Mouse (Mus musculus): ENCODE measurements around the gene Fam219a. TPM values are rescaled to one million over a fixed set of nuclear protein-coding genes. Genes with fewer than 3 reads are reported as not detected.

The Fam219a gene
- polyA plus RNA-seq, 1 experiment from 2014 or later: 1.5 TPM

- Histone ChIP-seq H3K4me1 (ENCODE audit: control insufficient read depth, insufficient read depth, low read length) (peaks cover 7% of the 10 kb centered on the region; the same call in 1 of the 2 replicates), H3K36me3 (ENCODE audit: control insufficient read depth, insufficient read depth) (peaks cover 3% of the 10 kb centered on the region; the same call in 1 of the 2 replicates), H3K27me3 (ENCODE audit: control insufficient read depth, insufficient read depth, low read length) (no peaks in the 10 kb centered on the region), H3K4me2 (ENCODE audit: low read depth, low read length) (no peak overlapping the region), H3K27ac (ENCODE audit: low read length) (no peak overlapping the region), H3K4me3 (ENCODE audit: low read length) (no peak overlapping the region), H3K9me3 (replicated peaks; ENCODE audit: control insufficient read depth, low read length) (no peaks in the 10 kb centered on the region), H3K9ac (ENCODE audit: low read length) (no peak overlapping the region)
- 68% methylated on average over 1 of the region's 1 CpGs for WGBS
- ATAC-seq (replicated peaks; ENCODE audit: extremely low read depth, insufficient read depth, low FRiP score): 0 out of 2 replicates have a peak, but pooled peaks have one; percentile 38
Observed at GRCm38 (mm10) chr4:41479456-41479804, 89.9 kb downstream of the Fam219a start.

DNA sequence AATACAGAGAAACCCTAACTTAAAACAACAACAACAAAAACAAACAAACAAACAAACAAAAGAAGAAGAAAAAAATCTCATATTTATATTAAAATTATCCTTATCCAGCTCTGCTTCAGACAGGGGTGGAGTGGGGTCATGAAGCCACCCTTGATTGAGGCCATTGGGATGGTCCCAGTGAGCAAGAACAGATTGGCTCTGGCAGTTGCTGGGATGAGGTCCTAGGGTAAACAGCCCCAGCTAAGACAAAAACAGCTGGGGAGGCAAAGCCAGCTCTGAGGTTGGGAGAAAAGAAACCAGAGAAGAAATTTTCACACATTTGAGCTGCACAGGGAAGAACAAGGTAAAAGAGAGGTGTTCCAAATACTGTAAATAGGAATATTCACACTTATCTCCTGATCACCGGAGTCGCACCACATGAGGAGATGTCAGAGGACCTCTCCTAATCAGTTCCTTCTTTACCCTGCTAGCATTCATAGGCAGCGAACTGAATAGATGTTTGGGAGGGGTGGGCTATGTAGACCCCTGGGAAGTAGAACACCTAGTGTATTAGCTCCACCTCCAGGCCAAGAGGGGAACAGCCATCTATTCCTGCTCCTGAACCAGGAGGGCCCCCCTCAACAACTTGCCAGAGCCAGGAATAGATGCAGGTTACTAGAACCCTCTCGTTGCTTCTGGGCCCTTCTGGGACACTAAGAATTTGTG, 90.4 kb downstream of the Fam219a start:
- Histone ChIP-seq H3K27ac (ENCODE audit: low read length) (peak overlapping the region; percentile 15; the same call in 1 of the 2 replicates), H3K4me3 (ENCODE audit: low read length) (no peak overlapping the region), H3K4me2 (ENCODE audit: low read depth, low read length) (no peak overlapping the region), H3K9me3 (replicated peaks; ENCODE audit: control insufficient read depth, low read length) (no peaks in the 10 kb centered on the region), H3K36me3 (ENCODE audit: control insufficient read depth, insufficient read depth) (peaks cover 3% of the 10 kb centered on the region; the same call in 1 of the 2 replicates), H3K4me1 (ENCODE audit: control insufficient read depth, insufficient read depth, low read length) (peaks cover 7% of the 10 kb centered on the region; the same call in 1 of the 2 replicates), H3K27me3 (ENCODE audit: control insufficient read depth, insufficient read depth, low read length) (no peaks in the 10 kb centered on the region), H3K9ac (ENCODE audit: low read length) (no peak overlapping the region)
- 61% methylated on average over 4 of the region's 4 CpGs for WGBS
- no peak for ATAC-seq (replicated peaks; ENCODE audit: extremely low read depth, insufficient read depth, low FRiP score)

DNA sequence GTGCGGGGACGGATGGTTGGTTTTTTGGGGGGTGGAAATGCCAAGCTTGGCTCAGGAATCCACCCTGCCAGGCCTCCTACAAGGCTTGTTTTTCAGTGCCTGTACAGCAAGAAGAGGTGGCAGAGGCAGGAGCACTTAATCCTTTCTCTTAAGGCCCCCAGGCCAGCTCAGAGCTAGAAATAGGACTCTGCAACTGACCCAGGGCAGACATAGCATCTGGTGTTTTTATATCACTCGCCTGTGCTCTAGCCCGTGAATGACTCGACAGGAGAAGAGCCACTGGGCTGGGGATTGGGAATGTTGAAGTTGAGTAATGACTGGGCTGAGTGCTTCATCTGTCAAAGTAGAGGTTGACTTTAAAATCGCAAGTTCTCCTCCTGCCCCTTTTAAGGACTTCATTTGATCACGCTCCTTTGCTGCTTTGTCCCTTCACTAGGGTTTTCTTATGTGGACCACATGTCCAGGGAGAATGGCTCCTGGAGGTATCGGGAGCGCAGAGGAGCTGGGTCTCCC, 91.6 kb downstream of the Fam219a start:
- WGBS: 80% methylated on average over 9 of the region's 9 CpGs
- no peaks in the 10 kb centered on the region for H3K9me3 ChIP-seq (replicated peaks; ENCODE audit: control insufficient read depth, low read length)
- no peak overlapping the region for H3K27ac ChIP-seq (ENCODE audit: low read length)
- no peaks in the 10 kb centered on the region for H3K27me3 ChIP-seq (ENCODE audit: control insufficient read depth, insufficient read depth, low read length)
- no peak overlapping the region for H3K4me3 ChIP-seq (ENCODE audit: low read length)
- H3K4me2 ChIP-seq (ENCODE audit: low read depth, low read length): no peak overlapping the region
- H3K36me3 ChIP-seq (ENCODE audit: control insufficient read depth, insufficient read depth): peaks cover 3% of the 10 kb centered on the region; the same call in 1 of the 2 replicates
- peaks cover 7% of the 10 kb centered on the region; the same call in 1 of the 2 replicates for H3K4me1 ChIP-seq (ENCODE audit: control insufficient read depth, insufficient read depth, low read length)
- no peak for ATAC-seq (replicated peaks; ENCODE audit: extremely low read depth, insufficient read depth, low FRiP score)
- no peak overlapping the region for H3K9ac ChIP-seq (ENCODE audit: low read length)

GRCm38 (mm10) chr4:41471384-41471689, 98.0 kb downstream of the Fam219a start:
- H3K27me3 ChIP-seq (ENCODE audit: control insufficient read depth, insufficient read depth, low read length): no peaks in the 10 kb centered on the region
- ATAC-seq (replicated peaks; ENCODE audit: extremely low read depth, insufficient read depth, low FRiP score): no peak

DNA sequence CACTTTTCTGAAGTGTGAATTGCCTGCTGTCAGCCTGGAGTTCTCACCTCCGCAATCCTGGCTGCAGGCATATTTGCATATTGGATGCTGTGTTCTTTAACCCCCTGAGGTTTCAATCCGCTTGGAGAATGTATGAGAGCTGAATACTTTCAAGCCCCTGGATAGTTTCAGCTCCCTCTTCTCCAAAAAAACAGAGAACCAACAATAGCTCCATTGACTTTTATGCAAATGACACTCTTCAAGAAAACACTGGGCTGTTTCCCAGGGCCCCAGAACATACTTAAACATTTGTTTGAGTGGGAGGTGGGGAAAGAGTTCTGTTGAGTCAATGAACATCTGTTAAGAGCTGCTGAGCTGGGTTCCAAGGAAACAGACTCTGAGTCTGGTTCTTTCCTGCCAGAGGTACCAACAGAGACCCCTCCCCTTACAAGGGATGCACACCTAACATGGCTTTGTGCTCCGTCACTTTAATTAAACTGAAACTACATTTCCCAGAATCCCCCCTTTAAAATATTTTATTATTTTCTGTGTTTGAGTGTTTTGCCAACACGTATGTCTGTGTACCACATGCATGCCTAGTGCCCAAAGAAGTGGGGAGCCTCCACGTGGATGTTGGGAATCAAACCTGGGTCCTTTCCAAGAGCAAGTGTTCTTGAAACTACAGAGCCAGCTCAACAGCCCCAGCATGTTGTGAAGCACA, 98.5 kb downstream of the Fam219a start:
- H3K27ac ChIP-seq (ENCODE audit: low read length): no peak overlapping the region
- 53% methylated on average over 5 of the region's 5 CpGs for WGBS
- no peak for ATAC-seq (replicated peaks; ENCODE audit: extremely low read depth, insufficient read depth, low FRiP score)
- no peak overlapping the region for H3K4me3 ChIP-seq (ENCODE audit: low read length)
- no peaks in the 10 kb centered on the region for H3K27me3 ChIP-seq (ENCODE audit: control insufficient read depth, insufficient read depth, low read length)
- H3K36me3 ChIP-seq (ENCODE audit: control insufficient read depth, insufficient read depth): no peaks in the 10 kb centered on the region
- no peak overlapping the region for H3K4me2 ChIP-seq (ENCODE audit: low read depth, low read length)
- H3K9me3 ChIP-seq (replicated peaks; ENCODE audit: control insufficient read depth, low read length): no peaks in the 10 kb centered on the region
- H3K4me1 ChIP-seq (ENCODE audit: control insufficient read depth, insufficient read depth, low read length): peaks cover 8% of the 10 kb centered on the region; the same call in 1 of the 2 replicates
- H3K9ac ChIP-seq (ENCODE audit: low read length): no peak overlapping the region

More at GRCm38 (mm10) chr4:41471384-41471689, 98.0 kb downstream of the Fam219a start:
- H3K4me1 ChIP-seq (ENCODE audit: control insufficient read depth, insufficient read depth, low read length): peaks cover 8% of the 10 kb centered on the region; the same call in 1 of the 2 replicates
- no peak overlapping the region for H3K9ac ChIP-seq (ENCODE audit: low read length)
- H3K4me2 ChIP-seq (ENCODE audit: low read depth, low read length): no peak overlapping the region
- 71% methylated on average over 1 of the region's 1 CpGs for WGBS
- no peak overlapping the region for H3K27ac ChIP-seq (ENCODE audit: low read length)
- no peak overlapping the region for H3K4me3 ChIP-seq (ENCODE audit: low read length)
- H3K36me3 ChIP-seq (ENCODE audit: control insufficient read depth, insufficient read depth): no peaks in the 10 kb centered on the region
- no peaks in the 10 kb centered on the region for H3K9me3 ChIP-seq (replicated peaks; ENCODE audit: control insufficient read depth, low read length)

DNA sequence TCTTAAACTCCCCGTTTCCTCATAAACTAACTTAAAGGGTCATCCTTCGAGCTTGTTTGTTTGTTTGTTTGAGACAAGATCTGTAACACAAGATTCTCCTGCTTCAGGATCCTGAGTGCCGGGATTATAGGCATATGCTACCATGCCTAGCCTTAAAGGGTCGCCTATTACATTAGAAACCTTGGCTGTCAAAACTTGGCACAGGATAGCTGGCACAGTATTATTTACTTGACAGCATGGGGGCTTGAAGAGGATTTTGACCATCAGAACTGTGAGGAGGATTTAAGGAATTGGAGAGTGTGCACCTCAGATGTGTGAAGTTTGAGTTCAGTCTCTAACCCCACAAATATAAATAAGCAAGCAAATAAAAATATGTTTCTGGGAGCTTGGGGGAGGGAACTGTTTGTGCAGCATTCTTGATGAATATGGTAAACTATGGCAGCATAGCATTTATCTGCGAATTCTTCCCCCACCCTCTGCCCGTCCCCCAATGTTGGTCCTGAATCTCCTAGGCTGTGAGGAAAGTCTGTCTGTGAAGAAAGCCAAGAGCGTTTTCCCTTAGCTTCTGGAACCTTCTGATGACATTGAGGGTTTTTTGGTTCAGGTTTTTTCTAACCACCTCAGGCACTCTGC, 99.2 kb downstream of the Fam219a start:
- H3K36me3 ChIP-seq (ENCODE audit: control insufficient read depth, insufficient read depth): no peaks in the 10 kb centered on the region
- no peak overlapping the region for H3K4me2 ChIP-seq (ENCODE audit: low read depth, low read length)
- no peak for ATAC-seq (replicated peaks; ENCODE audit: extremely low read depth, insufficient read depth, low FRiP score)
- 57% methylated on average over 7 of the region's 7 CpGs for WGBS
- peaks cover 11% of the 10 kb centered on the region for H3K4me1 ChIP-seq (ENCODE audit: control insufficient read depth, insufficient read depth, low read length)
- no peaks in the 10 kb centered on the region for H3K27me3 ChIP-seq (ENCODE audit: control insufficient read depth, insufficient read depth, low read length)
- H3K4me3 ChIP-seq (ENCODE audit: low read length): no peak overlapping the region
- no peak overlapping the region for H3K27ac ChIP-seq (ENCODE audit: low read length)
- no peak overlapping the region for H3K9ac ChIP-seq (ENCODE audit: low read length)
- H3K9me3 ChIP-seq (replicated peaks; ENCODE audit: control insufficient read depth, low read length): no peaks in the 10 kb centered on the region

GRCm38 (mm10) chr4:41469199-41469598, 100.1 kb downstream of the Fam219a start:
- H3K9me3 ChIP-seq (replicated peaks; ENCODE audit: control insufficient read depth, low read length): no peaks in the 10 kb centered on the region
- no peak overlapping the region for H3K4me3 ChIP-seq (ENCODE audit: low read length)
- H3K9ac ChIP-seq (ENCODE audit: low read length): no peak overlapping the region
- no peak overlapping the region for H3K4me2 ChIP-seq (ENCODE audit: low read depth, low read length)
- WGBS: 77% methylated on average over 10 of the region's 10 CpGs
- no peaks in the 10 kb centered on the region for H3K36me3 ChIP-seq (ENCODE audit: control insufficient read depth, insufficient read depth)
- no peaks in the 10 kb centered on the region for H3K27me3 ChIP-seq (ENCODE audit: control insufficient read depth, insufficient read depth, low read length)
- no peak for ATAC-seq (replicated peaks; ENCODE audit: extremely low read depth, insufficient read depth, low FRiP score)
- no peak overlapping the region for H3K27ac ChIP-seq (ENCODE audit: low read length)
- H3K4me1 ChIP-seq (ENCODE audit: control insufficient read depth, insufficient read depth, low read length): peaks cover 11% of the 10 kb centered on the region

GRCm38 (mm10) chr4:41468396-41469080, 100.8 kb downstream of the Fam219a start:
- 53% methylated on average over 17 of the region's 17 CpGs for WGBS
- Histone ChIP-seq H3K4me1 (ENCODE audit: control insufficient read depth, insufficient read depth, low read length) (peaks cover 16% of the 10 kb centered on the region), H3K27me3 (ENCODE audit: control insufficient read depth, insufficient read depth, low read length) (no peaks in the 10 kb centered on the region), H3K9me3 (replicated peaks; ENCODE audit: control insufficient read depth, low read length) (no peaks in the 10 kb centered on the region), H3K27ac (ENCODE audit: low read length) (no peak overlapping the region), H3K4me2 (ENCODE audit: low read depth, low read length) (no peak overlapping the region), H3K9ac (ENCODE audit: low read length) (no peak overlapping the region), H3K4me3 (ENCODE audit: low read length) (no peak overlapping the region), H3K36me3 (ENCODE audit: control insufficient read depth, insufficient read depth) (no peaks in the 10 kb centered on the region)
- no peak for ATAC-seq (replicated peaks; ENCODE audit: extremely low read depth, insufficient read depth, low FRiP score)
